Mouse (Mus musculus) left cerebral cortex, adult 2 months (tissue): Measurements from ENCODE around the gene Sox15. TPM values are rescaled to one million over a fixed set of nuclear protein-coding genes. Genes with fewer than 3 reads are reported as not detected.
A peak's percentile ranks its signal among the peaks of the same experiment; 100 is the strongest.
"Not testable (repeated sequence)": the region's sequence is repeated elsewhere in the genome, so short reads cannot be mapped to it uniquely, and the experiment has no call there.

Experiments used
- DNase-seq, 2 experiments: peaks; one replicate each; pipeline ENCODE4 v3.0.0; 2021 to 2022; ENCODE audit warnings: low spot score in 2 of 2, mixed read lengths in 1 of 2; ENCODE audit errors: extremely low spot score in 1 of 2
- H3K27ac ChIP-seq: fragments of 200-600 bp; 2 replicates; pipeline ENCODE4 v1.8.1; 2022
- H3K4me3 ChIP-seq: fragments of 200-600 bp; 2 replicates; pipeline ENCODE4 v1.8.1; 2022
- CTCF ChIP-seq: fragments of 200-600 bp; IDR thresholded peaks from 2 replicates; pipeline ENCODE4 v1.8.1; 2022; ENCODE audit warnings: antibody characterized with exemption, mild to moderate bottlenecking, moderate library complexity
- intact Hi-C: fragments of 180-260 bp; cut with DNase I; formaldehyde crosslinking; loops from one replicate; pipeline ENCODE4 v1.15.1; 2025
- microRNA-seq, 2 experiments: library from miRNA; unstranded; fragments of <30 nt; microRNA quantifications; one replicate each; pipeline ENCODE4 v1.2.0; 2021
- total RNA-seq, 2 experiments: library from RNA; stranded (reverse); gene quantifications; 2 replicates each; pipeline ENCODE4 v1.2.3; 2021

The Sox15 gene
- total RNA-seq, 2 experiments from 2014 or later: not detected

DNA sequence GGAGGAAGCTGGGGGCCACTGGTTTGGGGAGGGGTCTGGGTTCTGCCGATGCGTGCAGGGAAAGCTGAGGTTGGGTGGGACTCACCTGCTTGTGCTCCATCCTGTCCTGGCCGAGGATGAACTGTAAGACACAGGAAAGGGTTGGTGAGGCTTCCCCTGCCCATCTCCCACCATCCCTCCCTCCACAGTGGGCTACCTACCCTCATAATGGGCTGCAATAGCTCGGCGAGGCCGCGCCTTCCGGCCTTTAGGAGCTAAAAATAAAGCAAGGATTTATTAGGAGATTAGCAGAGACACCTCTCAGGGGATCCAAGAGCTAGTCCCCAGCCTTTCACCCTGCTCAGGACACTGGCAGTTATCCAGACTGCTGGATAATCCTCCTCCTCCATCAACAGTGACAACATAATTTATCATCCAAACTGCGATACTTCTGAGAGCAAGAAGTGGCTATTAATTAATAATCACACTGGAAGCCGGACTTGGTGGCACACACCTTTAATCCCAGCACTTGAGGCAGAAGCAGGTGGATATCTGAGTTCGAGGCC lies 38.4 kb downstream of the Sox15 start:
- intact Hi-C loops: no loop called here
- TF ChIP-seq CTCF: no peak
- H3K27ac ChIP-seq: no peak overlapping the region
- DNase-seq: no peak
- H3K4me3 ChIP-seq: no peak overlapping the region

DNA sequence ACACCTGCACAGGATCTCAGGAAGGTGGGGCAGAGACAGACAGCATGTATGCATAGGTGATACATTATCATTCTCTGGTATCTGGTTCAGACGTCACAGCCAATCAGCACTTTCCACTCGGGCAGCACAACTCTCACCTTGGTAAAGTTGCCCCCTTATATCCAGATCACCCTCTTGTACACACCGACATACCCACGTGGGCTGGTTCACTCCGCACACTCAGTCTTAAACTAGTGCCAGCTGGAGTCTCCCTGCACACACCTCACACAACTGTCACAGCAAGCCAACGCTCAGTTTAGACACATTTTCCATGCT lies 39.9 kb downstream of the Sox15 start:
- Histone ChIP-seq H3K4me3 (peak overlapping the region; percentile 60), H3K27ac (peak overlapping the region; percentile 82)
- TF ChIP-seq CTCF: no peak
- intact Hi-C loops: no loop called here
- DNase-seq: peak in 1 of 2 experiments; percentile 44

DNA sequence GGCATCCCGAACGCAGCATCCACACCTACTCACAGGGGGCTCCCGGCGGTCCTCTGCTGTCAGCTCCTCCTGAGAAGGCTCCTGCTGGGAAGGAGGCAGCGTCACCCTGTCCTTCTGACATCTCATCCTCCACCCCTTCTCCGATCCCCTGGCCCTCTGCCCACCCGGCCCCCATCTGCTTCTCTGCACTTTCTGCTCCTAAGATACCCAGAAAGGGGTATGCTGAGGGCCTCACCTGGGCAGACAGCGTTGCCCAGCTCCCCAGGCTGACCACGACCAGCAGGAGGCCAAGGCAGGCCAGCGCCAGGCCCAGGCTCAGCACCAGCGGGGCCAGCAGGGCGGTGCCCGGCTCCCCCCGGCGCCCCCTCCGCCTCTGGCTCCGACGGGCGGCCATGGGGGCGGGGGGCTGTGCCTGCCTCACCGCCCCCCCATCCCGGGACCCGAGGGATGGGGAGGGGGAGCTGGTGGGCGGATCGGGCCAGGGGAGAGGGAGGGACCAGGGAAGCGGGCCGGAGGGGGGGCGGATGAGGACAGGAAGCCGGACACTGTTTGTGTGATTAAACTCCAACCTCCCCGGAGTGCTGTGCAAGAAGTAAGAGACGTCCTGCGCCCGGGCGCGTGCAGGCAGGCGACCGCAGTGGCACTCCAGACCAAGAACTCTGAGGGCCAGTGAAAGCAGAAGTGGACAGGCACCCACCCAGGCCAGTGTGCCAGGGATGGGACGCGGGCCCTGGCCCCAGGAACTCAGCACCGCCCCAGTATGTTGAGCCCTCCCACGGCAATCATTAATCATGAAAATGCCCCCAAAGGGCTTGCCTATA lies 40.5 kb downstream of the Sox15 start, which contains the start of the genes Tnfsf12 and Tnfsfm13:
Gene Tnfsf12, minus strand, starts transcription at position 489 of the 821 bp plus-strand sequence.
Gene Tnfsfm13, minus strand, starts transcription at position 738 of the 821 bp plus-strand sequence.
- intact Hi-C loops: no loop called here
- Histone ChIP-seq H3K27ac (peak within 1 kb of the TSS; percentile 82), H3K4me3 (peak within 1 kb of the TSS; percentile 60)
- TF ChIP-seq CTCF: peak; percentile 15
- peak; percentile 37 to 55 for DNase-seq

DNA sequence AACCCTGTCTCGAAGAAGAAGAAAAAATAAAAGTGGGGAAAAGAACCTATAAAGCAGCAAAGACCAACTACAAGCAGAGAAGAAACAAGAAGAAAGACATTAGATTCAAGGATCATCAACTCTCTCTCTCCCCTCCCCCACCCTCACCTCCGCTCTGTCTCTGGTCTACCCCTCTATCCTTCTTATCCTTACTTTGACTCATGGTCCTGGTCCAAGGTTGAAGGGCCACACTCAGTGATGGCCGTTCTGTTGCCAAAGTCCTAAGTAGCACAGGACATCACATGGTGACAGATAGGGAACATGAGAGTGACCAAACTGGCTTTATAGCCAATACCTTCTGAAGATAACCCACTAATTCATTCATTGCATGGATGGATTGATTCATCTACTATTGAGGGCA lies 42.3 kb downstream of the Sox15 start:
- H3K27ac ChIP-seq: no peak overlapping the region
- intact Hi-C loops: no loop called here
- no peak for TF ChIP-seq CTCF
- DNase-seq: no peak
- no peak overlapping the region for H3K4me3 ChIP-seq

DNA sequence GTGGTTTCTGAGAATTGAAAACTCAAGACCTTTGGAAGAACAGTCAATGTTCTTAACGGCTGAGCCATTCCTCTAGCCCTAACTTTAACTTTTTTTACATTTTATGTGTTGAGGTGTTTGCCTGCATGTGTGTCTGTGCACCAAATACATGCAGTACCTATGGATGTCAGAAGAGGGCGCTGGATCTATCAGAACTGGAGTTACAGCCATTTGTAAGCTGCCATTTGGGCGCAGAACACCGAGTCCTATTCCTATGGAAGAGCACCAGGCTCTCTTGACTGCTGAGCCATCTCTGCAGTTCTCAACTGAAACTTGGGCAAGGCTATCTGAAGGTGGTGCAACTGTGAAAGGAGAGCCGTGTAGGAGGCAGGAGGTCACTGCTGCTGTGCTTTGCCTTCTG lies 43.5 kb downstream of the Sox15 start:
- Histone ChIP-seq H3K27ac (no peak overlapping the region), H3K4me3 (no peak overlapping the region)
- no peak for DNase-seq
- intact Hi-C loops: no loop called here
- no peak; the same call in 1 of the 2 replicates for TF ChIP-seq CTCF

DNA sequence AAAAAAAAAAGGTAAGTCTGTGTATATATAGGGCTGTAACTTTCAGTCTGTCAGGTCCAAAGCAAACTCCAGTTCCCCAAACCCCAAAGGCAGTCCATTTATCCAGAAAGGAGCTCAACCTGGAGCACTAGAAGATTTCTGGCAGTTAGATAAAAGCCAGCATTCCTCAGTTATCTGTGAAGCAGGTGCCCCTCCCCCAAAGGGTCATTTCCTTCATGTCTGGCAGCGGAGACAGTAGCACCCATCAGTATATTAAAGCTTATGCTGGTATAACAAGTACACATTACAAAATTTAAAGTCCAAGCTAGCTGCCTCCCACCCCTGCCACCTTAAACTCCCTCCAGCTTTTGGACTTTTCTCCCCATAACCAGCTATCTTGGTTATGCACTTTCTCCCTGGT lies 44.5 kb downstream of the Sox15 start:
- no peak overlapping the region for H3K4me3 ChIP-seq

DNA sequence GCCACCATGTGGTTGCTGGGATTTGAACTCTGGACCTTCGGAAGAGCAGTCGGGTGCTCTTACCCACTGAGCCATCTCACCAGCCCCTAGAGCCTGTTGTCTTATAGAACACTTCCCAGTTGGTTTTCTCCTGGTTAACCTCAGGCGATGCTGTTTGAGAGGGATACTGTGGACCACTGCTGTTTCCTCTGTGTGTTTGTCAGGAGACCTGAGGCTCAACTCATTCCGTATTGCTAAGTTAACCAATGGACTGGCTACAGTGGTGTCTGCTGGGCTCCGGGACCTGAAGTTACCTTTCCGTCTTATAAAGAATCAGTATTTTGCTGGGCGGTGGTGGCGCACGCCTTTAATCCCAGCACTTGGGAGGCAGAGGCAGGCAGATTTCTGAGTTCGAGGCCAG lies 47.8 kb downstream of the Sox15 start:
- H3K27ac ChIP-seq, intact Hi-C loops, DNase-seq, H3K4me3 ChIP-seq: not testable (repeated sequence)

More for the DNA sequence above, 44.5 kb downstream of the Sox15 start:
- DNase-seq: no peak
- intact Hi-C loops: no loop called here
- no peak overlapping the region for H3K27ac ChIP-seq
- no peak for TF ChIP-seq CTCF

DNA sequence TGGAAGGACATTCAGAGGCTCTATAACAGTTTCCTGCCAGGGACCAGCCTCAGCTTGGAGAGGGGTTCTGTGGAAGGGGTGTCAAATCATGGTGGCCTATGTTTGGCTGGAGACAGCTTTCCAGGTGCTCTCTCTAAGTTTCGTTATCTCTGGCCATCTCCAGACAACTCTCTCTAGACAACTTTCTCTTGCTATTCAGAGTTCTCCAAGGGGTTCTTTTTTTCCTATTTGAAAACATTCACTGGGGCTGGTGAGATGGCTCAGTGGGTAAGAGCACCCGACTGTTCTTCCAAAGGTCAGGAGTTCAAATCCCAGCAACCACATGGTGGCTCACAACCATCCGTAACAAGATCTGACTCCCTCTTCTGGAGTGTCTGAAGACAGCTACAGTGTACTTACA lies 48.3 kb downstream of the Sox15 start:
- intact Hi-C loops, H3K27ac ChIP-seq, H3K4me3 ChIP-seq, DNase-seq: not testable (repeated sequence)

DNA sequence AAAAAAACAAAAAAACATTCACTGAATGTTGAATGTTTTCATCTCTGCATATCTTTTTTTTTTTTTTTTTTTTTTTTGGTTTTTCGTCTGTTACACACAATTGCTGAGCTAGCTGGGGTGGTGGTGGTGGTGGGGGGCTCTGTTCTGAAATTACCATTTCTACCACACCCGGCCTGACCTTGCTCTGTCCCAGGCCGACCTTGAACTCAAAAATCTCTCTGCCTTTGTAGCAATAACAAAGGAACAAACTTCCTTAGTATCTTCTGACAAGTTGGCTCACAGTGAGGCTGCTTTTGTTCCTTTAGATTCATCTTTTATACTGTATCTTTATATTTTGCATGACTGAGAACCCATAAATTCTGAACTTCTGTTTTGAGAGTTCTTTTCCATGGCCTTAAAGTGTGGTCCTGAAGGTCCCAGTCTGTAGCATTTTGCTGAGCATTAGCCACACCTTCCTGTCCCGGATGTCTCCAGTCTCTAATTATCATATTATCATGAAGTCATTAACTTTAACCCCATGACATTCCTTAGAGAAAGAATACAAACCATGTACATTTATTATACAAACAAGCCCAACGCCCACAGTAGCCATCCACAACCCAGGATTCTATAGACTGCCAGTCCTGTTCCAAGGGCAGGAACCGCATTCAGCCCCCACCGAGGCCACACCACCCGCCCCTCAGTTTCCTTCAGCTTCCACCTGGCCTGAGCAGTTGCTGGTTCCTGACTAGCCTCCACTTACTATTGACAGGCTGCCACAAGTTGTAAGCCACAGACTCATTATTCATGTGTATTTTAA lies 48.9 kb downstream of the Sox15 start:
- no peak for DNase-seq
- intact Hi-C loops: no loop called here
- H3K4me3 ChIP-seq: no peak overlapping the region
- no peak for TF ChIP-seq CTCF
- no peak overlapping the region for H3K27ac ChIP-seq

DNA sequence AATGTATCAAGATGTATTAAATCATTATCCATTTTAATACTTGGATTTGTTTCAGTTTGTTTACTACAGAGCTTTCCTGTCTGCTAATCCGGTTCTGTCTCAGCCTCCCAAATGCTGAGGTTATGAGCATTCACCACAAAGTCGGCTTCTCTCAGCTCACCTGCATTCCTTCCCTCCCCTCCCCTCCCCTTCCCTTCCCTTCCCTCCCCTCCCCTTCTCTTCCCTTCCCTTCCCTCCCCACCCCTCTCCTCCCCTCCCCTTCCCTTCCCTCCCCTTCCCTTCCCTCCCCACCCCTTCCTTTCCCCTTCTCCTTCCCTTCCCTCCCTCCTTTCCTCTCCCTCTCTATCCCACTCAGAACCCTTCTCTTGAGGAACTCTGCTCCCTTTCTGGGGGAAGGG lies 49.5 kb downstream of the Sox15 start:
- TF ChIP-seq CTCF: no peak
- intact Hi-C loops: no loop called here
- Histone ChIP-seq H3K4me3 (no peak overlapping the region), H3K27ac (no peak overlapping the region)
- DNase-seq: no peak

Small RNAs within 50 kb of the gene (microRNA-seq; reads per million reads assigned to microRNA genes)
- gene Mir1934 (8.1 to 14.4 reads per million in 2 experiments), gene Mir467f (0 reads per million in 2 experiments)

Other genes starting within 250 kb of the Sox15 start
- gene Kdm6b, start 241.6 kb upstream of the Sox15 start, total RNA-seq: 10 to 100 TPM; 31.1 to 45.3 TPM
- 1 to 10 TPM; 2.7 to 3.7 TPM for gene Dnah2, start 106.2 kb upstream of the Sox15 start, total RNA-seq
- gene Efnb3, start 95.1 kb upstream of the Sox15 start, total RNA-seq: 10 to 100 TPM; 46.6 to 63.0 TPM
- gene Wrap53, start 75.1 kb upstream of the Sox15 start, total RNA-seq: 10 to 100 TPM in 1 of 2 experiments, 1 to 10 TPM in 1; 7.6 to 10.5 TPM
- 10 to 100 TPM; 23.7 TPM for gene Trp53, start 75.0 kb upstream of the Sox15 start, total RNA-seq
- 100 to 1,000 TPM; 411 to 429 TPM for gene Atp1b2, start 49.4 kb upstream of the Sox15 start, total RNA-seq
- not detected for gene Shbg, start 37.4 kb upstream of the Sox15 start, total RNA-seq
- gene Sat2, start 33.3 kb upstream of the Sox15 start, total RNA-seq: 10 to 100 TPM in 1 of 2 experiments, 1 to 10 TPM in 1; 9.9 to 13.7 TPM
- gene Fxr2, start 22.3 kb upstream of the Sox15 start, total RNA-seq: 100 to 1,000 TPM; 146 TPM
- 10 to 100 TPM; 59.0 to 59.4 TPM for gene Mpdu1, start 7.3 kb downstream of the Sox15 start, total RNA-seq
- gene Cd68, start 10.8 kb downstream of the Sox15 start, total RNA-seq: 10 to 100 TPM; 11.8 to 14.1 TPM
- gene Eif4a1, start 17.1 kb downstream of the Sox15 start, total RNA-seq: 100 to 1,000 TPM; 299 to 311 TPM
- 100 to 1,000 TPM; 108 to 111 TPM for gene Senp3, start 26.8 kb downstream of the Sox15 start, total RNA-seq
- 1 to 10 TPM; 3.3 to 3.8 TPM for gene Tnfsf13, start 30.5 kb downstream of the Sox15 start, total RNA-seq
- gene Tnfsf12, start 40.5 kb downstream of the Sox15 start, total RNA-seq: 10 to 100 TPM in 1 of 2 experiments, 1 to 10 TPM in 1; 9.5 to 10.6 TPM
- gene Tnfsfm13, start 40.8 kb downstream of the Sox15 start, total RNA-seq: 1 to 10 TPM; 1.4 to 1.9 TPM
- gene Polr2a, start 103.3 kb downstream of the Sox15 start, total RNA-seq: 10 to 100 TPM; 55.1 to 56.6 TPM
- not detected for gene Slc35g3, start 106.7 kb downstream of the Sox15 start, total RNA-seq
- gene Zbtb4, start 110.6 kb downstream of the Sox15 start, total RNA-seq: 100 to 1,000 TPM; 134 to 167 TPM
- 1 to 10 TPM; 1.0 to 1.4 TPM for gene Chrnb1, start 140.6 kb downstream of the Sox15 start, total RNA-seq
- gene Fgf11, start 146.5 kb downstream of the Sox15 start, total RNA-seq: 10 to 100 TPM; 15.9 to 19.8 TPM
- gene Tmem102, start 150.3 kb downstream of the Sox15 start, total RNA-seq: under 1 TPM in 1 of 2 experiments, not detected in 1; 0.23 TPM
- not detected for gene Gm39566, start 160.0 kb downstream of the Sox15 start, total RNA-seq
- gene Spem2, start 163.2 kb downstream of the Sox15 start, total RNA-seq: not detected
- under 1 TPM; 0.34 to 0.44 TPM for gene Spem1, start 166.9 kb downstream of the Sox15 start, total RNA-seq
- 100 to 1,000 TPM; 236 to 243 TPM for gene Nlgn2, start 182.5 kb downstream of the Sox15 start, total RNA-seq
- 100 to 1,000 TPM; 113 to 126 TPM for gene Tmem256, start 183.2 kb downstream of the Sox15 start, total RNA-seq
- 10 to 100 TPM; 19.5 to 22.5 TPM for gene Plscr3, start 191.1 kb downstream of the Sox15 start, total RNA-seq
- gene Tnk1, start 203.4 kb downstream of the Sox15 start, total RNA-seq: under 1 TPM in 1 of 2 experiments, not detected in 1; 0.20 TPM
- not detected for gene Tmem95, start 222.7 kb downstream of the Sox15 start, total RNA-seq
- gene Kctd11, start 226.1 kb downstream of the Sox15 start, total RNA-seq: 1 to 10 TPM; 1.3 to 1.5 TPM
- not detected for gene Acap1, start 240.2 kb downstream of the Sox15 start, total RNA-seq
- gene 2810408A11Rik, start 245.7 kb downstream of the Sox15 start, total RNA-seq: under 1 TPM; 0.23 to 0.87 TPM
- 100 to 1,000 TPM; 121 to 124 TPM for gene Neurl4, start 245.8 kb downstream of the Sox15 start, total RNA-seq